Mouse (Mus musculus) erythroblast, embryonic 14.5 days (primary cell): ENCODE measurements around the gene Ppp4r2.

ENCODE experiments used
- GATA1 ChIP-seq: IDR thresholded peaks from 2 replicates; pipeline ENCODE4 v1.6.1; 2012; ENCODE audit warnings: low read length, inconsistent platforms, mixed read lengths
- TAL1 ChIP-seq: IDR thresholded peaks from 3 replicates; pipeline ENCODE4 v1.6.1; 2012; ENCODE audit warnings: low read length, inconsistent platforms, mixed read lengths

- TF ChIP-seq GATA1: no peak
- no peak for TF ChIP-seq TAL1
Observed at GRCm38 (mm10) chr6:100792055-100792659, 41.3 kb upstream of the Ppp4r2 start.
